Mouse (Mus musculus): ENCODE results near the gene Bricd5. TPM values are rescaled to one million over a fixed set of nuclear protein-coding genes. Genes with fewer than 3 reads are reported as not detected.

Bricd5 gene
- total and polyA plus RNA-seq, 2 experiments from 2014 or later = not detected

- DNase-seq (ENCODE audit: low spot score) (no peak), ATAC-seq (ENCODE audit: insufficient read depth, low read depth) (no peak)
- no peaks in the 10 kb centered on the region for H3K27me3 ChIP-seq (ENCODE audit: control insufficient read depth, insufficient read depth, low read length)
- H3K4me2 ChIP-seq (ENCODE audit: low read depth, low read length) = no peak overlapping the region
- H3K9ac ChIP-seq (replicated peaks; ENCODE audit: low read depth, low read length) = no peak overlapping the region
- no peak overlapping the region for H3K27ac ChIP-seq (ENCODE audit: low read depth)
- WGBS = 93% methylated on average over 20 of the region's 20 CpGs
- TF ChIP-seq EP300 (IDR thresholded peaks at IDR 0.05; ENCODE audit: low read depth) = no peak
- no peak for TF ChIP-seq CTCF (IDR thresholded peaks at IDR 0.05; ENCODE audit: low read depth)
- peaks cover 38% of the 10 kb centered on the region for H3K36me3 ChIP-seq (replicated peaks; ENCODE audit: control insufficient read depth, insufficient read depth, low read length)
- H3K4me3 ChIP-seq (ENCODE audit: low read depth, low read length) = no peak overlapping the region
- H3K4me1 ChIP-seq (ENCODE audit: control insufficient read depth, insufficient read depth) = peaks cover 8% of the 10 kb centered on the region
- H3K9me3 ChIP-seq (replicated peaks; ENCODE audit: control insufficient read depth, low read length) = no peaks in the 10 kb centered on the region
These were observed 3.6 kb downstream of the Bricd5 start for GRCm38 (mm10) chr17:24477053-24477984.

- no peak for DNase-seq (ENCODE audit: low spot score)
- ATAC-seq (ENCODE audit: insufficient read depth, low read depth) = no peak
- peaks cover under 1% of the 10 kb centered on the region for H3K4me1 ChIP-seq (ENCODE audit: control insufficient read depth, insufficient read depth)
- 44% methylated on average over 11 of the region's 11 CpGs for WGBS
- H3K4me2 ChIP-seq (ENCODE audit: low read depth, low read length) = peak overlapping the region; percentile 55
- H3K9ac ChIP-seq (replicated peaks; ENCODE audit: low read depth, low read length) = peak overlapping the region; percentile 11
- no peaks in the 10 kb centered on the region for H3K9me3 ChIP-seq (replicated peaks; ENCODE audit: control insufficient read depth, low read length)
- TF ChIP-seq EP300 (IDR thresholded peaks at IDR 0.05; ENCODE audit: low read depth) = no peak
- TF ChIP-seq CTCF (IDR thresholded peaks at IDR 0.05; ENCODE audit: low read depth) = no peak
- H3K36me3 ChIP-seq (replicated peaks; ENCODE audit: control insufficient read depth, insufficient read depth, low read length) = peaks cover 34% of the 10 kb centered on the region
- no peak overlapping the region for H3K27ac ChIP-seq (ENCODE audit: low read depth)
- no peaks in the 10 kb centered on the region for H3K27me3 ChIP-seq (ENCODE audit: control insufficient read depth, insufficient read depth, low read length)
- H3K4me3 ChIP-seq (ENCODE audit: low read depth, low read length) = peak overlapping the region; percentile 75
These were observed 4.4 kb downstream of the Bricd5 start for GRCm38 (mm10) chr17:24477985-24478600.

GRCm38 (mm10) chr17:24478663-24479380 is 5.1 kb downstream of the Bricd5 start, which contains the start of gene Mlst8:
TSS of gene Mlst8 (minus strand) at chr17:24479078.
- peak within 1 kb of the TSS; percentile 81 for H3K9ac ChIP-seq (replicated peaks; ENCODE audit: low read depth, low read length)
- ATAC-seq (ENCODE audit: insufficient read depth, low read depth) = peak; percentile 93
- H3K4me3 ChIP-seq (ENCODE audit: low read depth, low read length) = peak within 1 kb of the TSS; percentile 75
- no peaks in the 10 kb centered on the region for H3K9me3 ChIP-seq (replicated peaks; ENCODE audit: control insufficient read depth, low read length)
- H3K4me2 ChIP-seq (ENCODE audit: low read depth, low read length) = peak within 1 kb of the TSS; percentile 59
- H3K27ac ChIP-seq (ENCODE audit: low read depth) = peak within 1 kb of the TSS; percentile 90
- H3K36me3 ChIP-seq (replicated peaks; ENCODE audit: control insufficient read depth, insufficient read depth, low read length) = peaks cover 33% of the 10 kb centered on the region
- under 1% methylated on average over 47 of the region's 48 CpGs for WGBS
- DNase-seq (ENCODE audit: low spot score) = peak; percentile 96
- H3K4me1 ChIP-seq (ENCODE audit: control insufficient read depth, insufficient read depth) = no peaks in the 10 kb centered on the region; the same call in none of the 2 replicates
- no peaks in the 10 kb centered on the region for H3K27me3 ChIP-seq (ENCODE audit: control insufficient read depth, insufficient read depth, low read length)
- TF ChIP-seq CTCF (IDR thresholded peaks at IDR 0.05; ENCODE audit: low read depth) = peak; percentile 95
- TF ChIP-seq EP300 (IDR thresholded peaks at IDR 0.05; ENCODE audit: low read depth) = no peak

- Histone ChIP-seq H3K9ac (replicated peaks; ENCODE audit: low read depth, low read length) (peak overlapping the region; percentile 81; the same call in 1 of the 2 replicates), H3K27ac (ENCODE audit: low read depth) (no peak overlapping the region), H3K9me3 (replicated peaks; ENCODE audit: control insufficient read depth, low read length) (no peaks in the 10 kb centered on the region), H3K27me3 (ENCODE audit: control insufficient read depth, insufficient read depth, low read length) (0 out of 2 replicates have a peak, but pooled peaks cover under 1% of the 10 kb centered on the region), H3K4me3 (ENCODE audit: low read depth, low read length) (peak overlapping the region; percentile 75), H3K4me1 (ENCODE audit: control insufficient read depth, insufficient read depth) (no peaks in the 10 kb centered on the region; the same call in none of the 2 replicates), H3K36me3 (replicated peaks; ENCODE audit: control insufficient read depth, insufficient read depth, low read length) (peaks cover 30% of the 10 kb centered on the region), H3K4me2 (ENCODE audit: low read depth, low read length) (no peak overlapping the region)
- 27% methylated on average over 1 of the region's 1 CpGs for WGBS
- ATAC-seq (ENCODE audit: insufficient read depth, low read depth) (no peak), DNase-seq (ENCODE audit: low spot score) (no peak)
- TF ChIP-seq CTCF (IDR thresholded peaks at IDR 0.05; ENCODE audit: low read depth) (no peak), EP300 (IDR thresholded peaks at IDR 0.05; ENCODE audit: low read depth) (no peak)
These were observed 5.7 kb downstream of the Bricd5 start for GRCm38 (mm10) chr17:24479431-24479830.

GRCm38 (mm10) chr17:24480201-24480826 is 6.6 kb downstream of the Bricd5 start:
- DNase-seq (ENCODE audit: low spot score) = no peak
- Histone ChIP-seq H3K4me2 (ENCODE audit: low read depth, low read length) (no peak overlapping the region), H3K9me3 (replicated peaks; ENCODE audit: control insufficient read depth, low read length) (no peaks in the 10 kb centered on the region), H3K9ac (replicated peaks; ENCODE audit: low read depth, low read length) (no peak overlapping the region), H3K36me3 (replicated peaks; ENCODE audit: control insufficient read depth, insufficient read depth, low read length) (peaks cover 21% of the 10 kb centered on the region), H3K27ac (ENCODE audit: low read depth) (no peak overlapping the region), H3K27me3 (ENCODE audit: control insufficient read depth, insufficient read depth, low read length) (0 out of 2 replicates have a peak, but pooled peaks cover 3% of the 10 kb centered on the region), H3K4me1 (ENCODE audit: control insufficient read depth, insufficient read depth) (peaks cover 2% of the 10 kb centered on the region), H3K4me3 (ENCODE audit: low read depth, low read length) (no peak overlapping the region)
- WGBS = 41% methylated on average over 3 of the region's 3 CpGs
- TF ChIP-seq CTCF (IDR thresholded peaks at IDR 0.05; ENCODE audit: low read depth) (peak; percentile 32), EP300 (IDR thresholded peaks at IDR 0.05; ENCODE audit: low read depth) (no peak)
- no peak for ATAC-seq (ENCODE audit: insufficient read depth, low read depth)
